Mouse (Mus musculus) heart, postnatal 0 days (tissue): ENCODE measurements at regions not wholly inside any gene's neighbourhood (a gene's known extent, or its start where the extent isn't known, plus 50 kb on each side); places are given as distances from the start of the nearest gene placed in this dataset.

Source experiments
- CTCF ChIP-seq: IDR thresholded peaks from 2 replicates; pipeline ENCODE4 v1.5.1; 2016; ENCODE audit warnings: antibody characterized with exemption, control low read depth, low read depth
- EP300 ChIP-seq: IDR thresholded peaks from 2 replicates; pipeline ENCODE4 v1.6.1; 2016; ENCODE audit warnings: antibody characterized with exemption, low read depth

DNA sequence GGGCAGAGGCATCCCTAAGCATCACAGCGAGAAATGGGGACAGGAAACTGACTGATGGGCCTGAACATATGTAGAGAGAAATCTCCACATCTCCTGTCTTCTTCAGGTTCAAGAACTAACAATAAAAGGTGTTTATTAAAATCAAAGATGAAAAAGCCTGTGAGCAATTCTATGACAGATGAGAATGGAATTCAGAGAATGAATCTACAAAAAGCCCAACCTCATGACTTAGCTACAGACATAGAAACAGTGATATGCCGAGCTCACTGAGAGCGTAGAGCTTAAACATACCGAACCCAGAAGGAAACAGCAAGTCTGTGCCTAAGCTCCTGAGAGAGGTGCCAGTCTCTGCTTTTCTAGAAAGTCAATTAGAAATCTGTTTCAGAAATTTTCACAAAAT lies 203.7 kb upstream of the Mctp2 start:
- TF ChIP-seq CTCF (no peak), EP300 (no peak)
